Mouse (Mus musculus) liver, embryonic 16.5 days (tissue): ENCODE measurements around the gene Tma7. TPM values are rescaled to one million over a fixed set of nuclear protein-coding genes. Genes with fewer than 3 reads are reported as not detected.

ENCODE experiments used
- polyA plus RNA-seq: library from polyadenylated mRNA; unstranded; fragments of >200 nt; fragmentation: Nextera tagmentation; extraction: Ambion mirVana; gene quantifications from 2 replicates; pipeline ENCODE4 v1.2.1, GENCODE M21; 2015

The Tma7 gene
- polyA plus RNA-seq, 1 experiment from 2014 or later = 259 TPM

Other genes starting within 250 kb of the Tma7 start
- 4.8 and 4.9 TPM in 2 replicates for gene Slc26a6, start 229.3 kb downstream of the Tma7 start, polyA plus RNA-seq
- not detected in 2 replicates for gene Tmem89, start 168.0 kb downstream of the Tma7 start, polyA plus RNA-seq
- 299 and 310 TPM in 2 replicates for gene Uqcrc1, start 146.0 kb downstream of the Tma7 start, polyA plus RNA-seq
- gene Col7a1, start 129.0 kb downstream of the Tma7 start, polyA plus RNA-seq = 0.19 and 0.46 TPM in 2 replicates
- gene Ucn2, start 96.6 kb downstream of the Tma7 start, polyA plus RNA-seq = not detected in 2 replicates
- gene Pfkfb4, start 90.8 kb downstream of the Tma7 start, polyA plus RNA-seq = 4.0 and 4.4 TPM in 2 replicates
- gene Shisa5, start 44.0 kb downstream of the Tma7 start, polyA plus RNA-seq = 20.9 and 23.2 TPM in 2 replicates
- gene Trex1, start 22.9 kb downstream of the Tma7 start, polyA plus RNA-seq = 7.4 and 8.8 TPM in 2 replicates
- 8.5 and 8.8 TPM in 2 replicates for gene Atrip, start 8.5 kb downstream of the Tma7 start, polyA plus RNA-seq
- 10.0 and 11.9 TPM in 2 replicates for gene Ccdc51, start 94 bp downstream of the Tma7 start, polyA plus RNA-seq
- 4.9 and 6.3 TPM in 2 replicates for gene Plxnb1, start 12.8 kb upstream of the Tma7 start, polyA plus RNA-seq
- not detected in 2 replicates for gene Fbxw21, start 79.5 kb upstream of the Tma7 start, polyA plus RNA-seq
- not detected in 2 replicates for gene Fbxw13, start 113.4 kb upstream of the Tma7 start, polyA plus RNA-seq
- 0.09 TPM in 1 of 2 replicates, not detected in the other for gene Fbxw20, start 152.2 kb upstream of the Tma7 start, polyA plus RNA-seq
- not detected in 2 replicates for gene Fbxw14, start 205.1 kb upstream of the Tma7 start, polyA plus RNA-seq